Mouse (Mus musculus) embryonic fibroblast, embryonic 13.5 days (primary cell): ENCODE results near the gene Oas2.

Experiments used
- CTCF ChIP-seq: IDR thresholded peaks from 2 replicates; pipeline ENCODE4 v1.5.1; 2011; ENCODE audit warnings: mild to moderate bottlenecking, control low read depth, low read length, moderate library complexity, borderline replicate concordance; ENCODE audit not compliant: insufficient read depth
- POLR2A ChIP-seq: IDR thresholded peaks from 2 replicates; pipeline ENCODE4 v1.6.1; 2011; ENCODE audit warnings: low read depth, mild to moderate bottlenecking, control low read depth, low read length, moderate library complexity

DNA sequence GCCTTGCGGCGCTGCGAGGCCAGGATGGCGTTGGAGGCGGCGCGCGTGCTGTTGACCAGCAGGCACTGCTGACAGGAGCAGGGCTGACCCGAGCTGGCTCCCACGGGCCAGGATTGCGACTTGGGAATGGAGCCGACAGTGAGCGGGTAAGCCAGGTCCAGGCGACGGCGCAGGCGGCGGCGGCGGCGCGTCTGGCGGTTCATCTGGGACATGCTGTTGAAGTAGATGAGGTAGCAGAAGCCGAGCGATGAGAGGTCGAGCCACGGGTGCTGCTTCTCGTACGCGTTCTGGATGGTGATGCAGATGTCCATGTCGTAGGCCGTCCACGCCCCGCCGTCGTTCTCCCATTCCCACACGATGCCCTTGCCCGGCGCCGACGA lies 55.0 kb downstream of the Oas2 start:
- no peak for TF ChIP-seq POLR2A
- no peak for TF ChIP-seq CTCF
